Mouse (Mus musculus): ENCODE results near the gene Cacna2d2. TPM values are rescaled to one million over a fixed set of nuclear protein-coding genes. Genes with fewer than 3 reads are reported as not detected.

Gene Cacna2d2
- polyA plus RNA-seq, 1 experiment, result 5.3 TPM

DNA sequence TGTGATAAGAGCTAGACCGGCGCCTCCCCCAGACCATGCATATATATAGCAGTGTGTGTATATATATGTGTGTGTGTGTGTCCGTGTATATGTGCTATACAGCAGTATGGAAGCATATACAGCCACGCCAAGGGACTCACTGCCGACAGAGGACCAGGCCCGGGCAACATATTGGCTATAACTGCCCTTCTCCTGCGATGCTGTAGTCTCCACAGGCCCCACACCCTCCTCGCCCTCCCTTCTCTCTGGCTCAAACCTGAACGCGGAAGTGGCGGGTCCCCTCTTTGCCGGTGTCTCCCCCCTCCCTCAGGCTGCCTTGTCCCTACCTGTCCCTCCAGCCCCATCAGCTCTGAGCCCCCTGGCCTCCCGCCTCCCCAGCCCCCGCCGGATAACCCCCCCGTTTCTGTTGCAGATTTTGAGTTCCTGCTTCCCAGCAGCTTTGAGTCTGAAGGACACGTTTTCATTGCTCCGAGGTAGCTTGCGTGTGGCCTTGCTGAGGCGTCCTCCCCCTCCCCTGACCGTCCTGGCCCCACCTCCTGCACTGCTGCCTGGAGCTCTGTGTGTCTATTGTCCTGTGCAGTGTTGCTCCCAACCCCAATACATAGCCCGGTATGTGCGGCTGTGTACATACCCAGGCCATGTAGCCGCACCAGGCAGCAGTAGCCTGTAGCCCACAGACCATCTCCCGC, 122.4 kb downstream of the Cacna2d2 start:
- WGBS, result 18% methylated on average over 25 of the region's 25 CpGs
- Histone ChIP-seq H3K27me3 (ENCODE audit: control insufficient read depth, insufficient read depth, low read length) (peaks cover 6% of the 10 kb centered on the region), H3K4me3 (ENCODE audit: low read depth, low read length) (peak overlapping the region; percentile 10), H3K4me1 (ENCODE audit: control insufficient read depth, insufficient read depth, insufficient read length, low read length) (peaks cover 24% of the 10 kb centered on the region), H3K27ac (ENCODE audit: insufficient read depth, low read depth, low read length) (no peak overlapping the region), H3K36me3 (ENCODE audit: control insufficient read depth, insufficient read depth, low read length) (no peaks in the 10 kb centered on the region)
- TF ChIP-seq CTCF (IDR thresholded peaks at IDR 0.05; ENCODE audit: extremely low read depth, insufficient read length, insufficient replicate concordance, low read depth, low read length) (no peak), POLR2A (IDR thresholded peaks at IDR 0.05; ENCODE audit: low read depth, low read length) (no peak)

DNA sequence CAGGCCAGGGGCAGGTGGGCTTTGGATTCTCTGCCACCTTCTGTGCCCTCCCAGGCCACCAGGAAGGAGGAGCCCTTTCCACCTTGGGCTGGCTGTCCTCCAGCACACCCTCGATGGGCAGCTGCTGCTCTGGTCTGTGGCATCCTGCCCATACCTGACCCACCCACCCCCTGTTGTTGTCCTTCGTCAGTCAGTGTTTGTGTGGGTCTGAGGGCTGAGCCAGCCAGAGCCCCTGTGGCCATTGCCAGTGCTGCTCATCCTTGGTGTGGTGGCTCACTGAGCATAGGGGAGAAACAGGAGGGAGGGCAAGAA, 122.9 kb downstream of the Cacna2d2 start:
- WGBS, result 7% methylated on average over 2 of the region's 2 CpGs
- Histone ChIP-seq H3K27ac (ENCODE audit: insufficient read depth, low read depth, low read length) (no peak overlapping the region), H3K4me1 (ENCODE audit: control insufficient read depth, insufficient read depth, insufficient read length, low read length) (peaks cover 27% of the 10 kb centered on the region), H3K36me3 (ENCODE audit: control insufficient read depth, insufficient read depth, low read length) (no peaks in the 10 kb centered on the region), H3K4me3 (ENCODE audit: low read depth, low read length) (no peak overlapping the region), H3K27me3 (ENCODE audit: control insufficient read depth, insufficient read depth, low read length) (peaks cover 11% of the 10 kb centered on the region)
- TF ChIP-seq POLR2A (IDR thresholded peaks at IDR 0.05; ENCODE audit: low read depth, low read length) (no peak), CTCF (IDR thresholded peaks at IDR 0.05; ENCODE audit: extremely low read depth, insufficient read length, insufficient replicate concordance, low read depth, low read length) (no peak)

DNA sequence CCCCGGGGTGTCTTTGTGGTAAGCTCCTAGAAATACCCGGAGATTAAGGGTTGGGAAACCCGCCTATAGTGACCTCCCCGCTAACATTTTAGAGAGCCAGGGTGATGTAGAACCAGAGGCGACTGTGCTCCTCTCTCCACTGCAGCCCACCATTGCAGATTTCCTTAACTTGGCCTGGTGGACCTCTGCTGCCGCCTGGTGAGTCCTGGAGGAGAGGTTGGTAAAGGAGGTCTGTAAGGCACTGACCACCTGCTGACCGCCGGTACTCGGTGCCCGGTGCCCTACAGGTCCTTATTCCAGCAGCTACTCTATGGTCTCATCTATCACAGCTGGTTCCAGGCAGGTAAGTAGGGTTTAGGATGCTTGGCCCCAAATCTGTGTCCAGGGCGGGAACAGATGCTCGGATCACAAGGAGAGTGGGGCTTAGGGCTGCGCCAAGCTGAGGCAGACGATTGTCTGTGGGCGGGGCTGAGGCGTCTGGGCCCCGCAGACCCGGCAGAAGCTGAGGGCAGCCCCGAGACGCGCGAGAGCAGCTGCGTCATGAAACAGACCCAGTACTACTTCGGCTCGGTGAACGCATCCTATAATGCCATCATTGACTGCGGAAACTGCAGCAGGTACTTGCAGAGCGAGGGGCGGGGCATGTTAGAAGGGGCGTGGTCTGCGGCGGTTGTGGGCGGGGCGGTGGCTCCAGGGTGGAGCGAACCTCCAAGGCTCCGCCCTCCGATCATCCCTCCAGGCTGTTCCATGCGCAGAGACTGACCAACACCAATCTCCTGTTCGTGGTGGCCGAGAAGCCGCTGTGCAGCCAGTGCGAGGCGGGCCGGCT, 127.0 kb downstream of the Cacna2d2 start:
- H3K27me3 ChIP-seq (ENCODE audit: control insufficient read depth, insufficient read depth, low read length), result peaks cover 15% of the 10 kb centered on the region

DNA sequence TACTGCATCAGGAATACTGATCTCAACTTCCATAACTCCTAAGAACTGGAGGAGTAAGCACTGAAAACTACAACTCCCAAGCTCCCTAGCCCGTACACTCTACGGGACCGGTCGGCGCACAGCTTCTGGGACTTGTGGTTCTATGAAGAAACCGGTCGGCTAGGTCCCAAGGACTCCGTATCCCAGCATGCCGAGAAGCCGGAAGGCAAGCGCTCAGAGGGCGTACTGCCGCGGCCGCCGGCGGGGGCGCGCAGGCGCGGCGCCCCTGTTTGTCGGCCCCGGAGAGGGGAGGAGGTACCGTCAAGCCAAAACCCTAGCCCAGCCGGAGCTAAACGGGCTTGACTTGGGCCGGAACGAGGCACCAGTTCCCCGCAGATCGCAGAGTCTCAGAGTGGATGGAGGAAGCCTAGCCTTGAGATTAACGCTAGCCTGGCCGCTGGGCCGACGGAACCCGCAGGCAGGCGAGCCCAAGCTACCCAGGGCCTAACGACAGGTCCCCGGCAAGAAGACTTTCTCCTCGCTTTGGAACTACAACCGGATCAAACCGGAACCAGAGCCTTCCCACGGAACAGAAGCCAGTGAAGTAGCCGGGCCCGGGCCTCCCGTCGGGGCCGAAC, 134.5 kb downstream of the Cacna2d2 start, which contains the start of gene Tmem115:
TSS of gene Tmem115 (plus strand) at position 155 of the 617 bp plus-strand sequence.
- Histone ChIP-seq H3K36me3 (ENCODE audit: control insufficient read depth, insufficient read depth, low read length) (peaks cover 14% of the 10 kb centered on the region), H3K27ac (ENCODE audit: insufficient read depth, low read depth, low read length) (peak within 1 kb of the TSS; percentile 74), H3K27me3 (ENCODE audit: control insufficient read depth, insufficient read depth, low read length) (no peaks in the 10 kb centered on the region), H3K4me1 (ENCODE audit: control insufficient read depth, insufficient read depth, insufficient read length, low read length) (peaks cover 15% of the 10 kb centered on the region; the same call in 1 of the 2 replicates), H3K4me3 (ENCODE audit: low read depth, low read length) (peak within 1 kb of the TSS; percentile 77)
- TF ChIP-seq CTCF (IDR thresholded peaks at IDR 0.05; ENCODE audit: extremely low read depth, insufficient read length, insufficient replicate concordance, low read depth, low read length) (0 out of 2 replicates have a peak, but pooled peaks have one; percentile 21), POLR2A (IDR thresholded peaks at IDR 0.05; ENCODE audit: low read depth, low read length) (peak; percentile 56; the same call in 1 of the 2 replicates)
- WGBS, result under 1% methylated on average over 48 of the region's 48 CpGs

More for the DNA sequence above, 127.0 kb downstream of the Cacna2d2 start:
- no peak overlapping the region for H3K27ac ChIP-seq (ENCODE audit: insufficient read depth, low read depth, low read length)
- TF ChIP-seq CTCF (IDR thresholded peaks at IDR 0.05; ENCODE audit: extremely low read depth, insufficient read length, insufficient replicate concordance, low read depth, low read length) (no peak), POLR2A (IDR thresholded peaks at IDR 0.05; ENCODE audit: low read depth, low read length) (no peak)
- peak overlapping the region; percentile 54 for H3K4me3 ChIP-seq (ENCODE audit: low read depth, low read length)
- peaks cover 27% of the 10 kb centered on the region for H3K4me1 ChIP-seq (ENCODE audit: control insufficient read depth, insufficient read depth, insufficient read length, low read length)
- 8% methylated on average over 44 of the region's 44 CpGs for WGBS
- H3K36me3 ChIP-seq (ENCODE audit: control insufficient read depth, insufficient read depth, low read length), result no peaks in the 10 kb centered on the region

DNA sequence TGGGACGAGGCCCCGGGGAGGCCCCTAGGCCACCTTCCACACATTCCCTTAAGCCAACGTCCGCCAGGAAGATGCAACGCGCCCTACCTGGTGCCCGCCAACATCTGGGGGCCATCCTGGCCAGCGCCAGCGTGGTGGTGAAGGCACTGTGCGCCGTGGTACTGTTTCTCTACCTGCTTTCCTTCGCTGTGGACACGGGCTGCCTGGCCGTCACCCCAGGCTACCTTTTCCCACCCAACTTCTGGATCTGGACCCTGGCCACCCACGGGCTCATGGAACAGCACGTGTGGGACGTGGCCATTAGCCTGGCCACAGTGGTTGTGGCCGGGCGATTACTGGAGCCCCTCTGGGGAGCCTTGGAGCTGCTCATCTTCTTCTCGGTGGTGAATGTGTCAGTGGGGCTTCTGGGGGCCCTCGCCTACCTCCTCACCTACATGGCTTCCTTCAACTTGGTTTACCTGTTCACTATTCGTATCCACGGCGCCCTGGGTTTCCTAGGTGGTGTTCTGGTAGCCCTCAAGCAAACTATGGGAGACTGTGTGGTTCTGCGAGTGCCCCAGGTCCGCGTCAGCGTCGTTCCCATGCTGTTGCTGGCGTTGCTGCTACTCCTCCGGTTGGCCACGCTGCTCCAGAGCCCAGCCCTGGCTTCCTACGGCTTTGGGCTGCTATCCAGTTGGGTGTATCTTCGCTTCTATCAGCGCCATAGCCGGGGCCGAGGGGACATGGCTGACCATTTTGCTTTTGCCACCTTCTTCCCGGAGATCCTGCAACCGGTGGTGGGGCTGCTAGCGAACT, 135.2 kb downstream of the Cacna2d2 start:
- TF ChIP-seq POLR2A (IDR thresholded peaks at IDR 0.05; ENCODE audit: low read depth, low read length) (no peak), CTCF (IDR thresholded peaks at IDR 0.05; ENCODE audit: extremely low read depth, insufficient read length, insufficient replicate concordance, low read depth, low read length) (no peak)
- WGBS, result under 1% methylated on average over 40 of the region's 40 CpGs
- peaks cover 20% of the 10 kb centered on the region for H3K36me3 ChIP-seq (ENCODE audit: control insufficient read depth, insufficient read depth, low read length)

DNA sequence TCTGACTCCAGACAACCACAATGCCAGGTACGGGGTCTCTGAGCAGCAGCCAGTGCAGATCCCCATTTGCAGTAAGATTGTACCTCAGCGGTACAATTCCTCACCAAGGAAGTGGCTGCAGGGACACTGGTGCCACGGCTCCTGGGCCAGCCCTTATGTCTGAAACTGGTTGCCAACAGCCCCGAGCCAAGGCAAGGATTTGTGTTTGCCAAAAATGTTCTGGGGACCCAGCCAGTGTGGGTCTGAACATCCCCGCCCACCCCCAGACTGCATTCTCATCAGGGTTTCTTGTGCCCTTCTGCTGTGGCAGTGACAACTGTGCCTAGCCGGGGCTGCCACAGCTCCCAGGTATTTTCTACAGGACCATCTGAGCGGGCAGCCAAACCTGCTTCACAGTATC, 138.8 kb downstream of the Cacna2d2 start:
- H3K36me3 ChIP-seq (ENCODE audit: control insufficient read depth, insufficient read depth, low read length), result peaks cover 24% of the 10 kb centered on the region
- no peak for TF ChIP-seq CTCF (IDR thresholded peaks at IDR 0.05; ENCODE audit: extremely low read depth, insufficient read length, insufficient replicate concordance, low read depth, low read length)
- TF ChIP-seq POLR2A (IDR thresholded peaks at IDR 0.05; ENCODE audit: low read depth, low read length), result no peak
- no peaks in the 10 kb centered on the region for H3K27me3 ChIP-seq (ENCODE audit: control insufficient read depth, insufficient read depth, low read length)
- WGBS, result 89% methylated on average over 7 of the region's 7 CpGs
- no peak overlapping the region for H3K4me3 ChIP-seq (ENCODE audit: low read depth, low read length)
- H3K27ac ChIP-seq (ENCODE audit: insufficient read depth, low read depth, low read length), result no peak overlapping the region
- peaks cover 19% of the 10 kb centered on the region for H3K4me1 ChIP-seq (ENCODE audit: control insufficient read depth, insufficient read depth, insufficient read length, low read length)

More for the DNA sequence above, 135.2 kb downstream of the Cacna2d2 start:
- Histone ChIP-seq H3K27ac (ENCODE audit: insufficient read depth, low read depth, low read length) (peak overlapping the region; percentile 74), H3K4me3 (ENCODE audit: low read depth, low read length) (peak overlapping the region; percentile 77), H3K27me3 (ENCODE audit: control insufficient read depth, insufficient read depth, low read length) (no peaks in the 10 kb centered on the region), H3K4me1 (ENCODE audit: control insufficient read depth, insufficient read depth, insufficient read length, low read length) (peaks cover 15% of the 10 kb centered on the region; the same call in 1 of the 2 replicates)

All from small intestine, adult 2 months (tissue).